Mouse (Mus musculus) forebrain, embryonic 13.5 days (tissue): Measurements from ENCODE around the gene Neu1. TPM values are rescaled to one million over a fixed set of nuclear protein-coding genes. Genes with fewer than 3 reads are reported as not detected.
"Not testable (repeated sequence)": the region's sequence is repeated elsewhere in the genome, so short reads cannot be mapped to it uniquely, and the experiment has no call there.

Experiments
- ATAC-seq: fragments of 200-750 bp; cut with Nextera tagmentation; 2 replicates; pipeline ENCODE4 v1.8.0; 2017
- H3K27ac ChIP-seq: fragments of 300-500 bp; sonication (generic); 2 replicates; pipeline ENCODE4 v1.5.1; 2015; ENCODE audit warnings: inconsistent platforms, mild to moderate bottlenecking, moderate library complexity
- H3K27me3 ChIP-seq: fragments of 300-500 bp; sonication (generic); 2 replicates; pipeline ENCODE4 v1.6.1; 2015; ENCODE audit warnings: mild to moderate bottlenecking, inconsistent platforms
- H3K36me3 ChIP-seq: fragments of 300-500 bp; sonication (generic); 2 replicates; pipeline ENCODE4 v1.6.1; 2015; ENCODE audit warnings: mild to moderate bottlenecking, inconsistent platforms; ENCODE audit not compliant: poor library complexity, severe bottlenecking
- H3K4me1 ChIP-seq: fragments of 300-500 bp; sonication (generic); 2 replicates; pipeline ENCODE4 v1.6.1; 2015; ENCODE audit warnings: inconsistent platforms
- H3K4me2 ChIP-seq: fragments of 300-500 bp; sonication (generic); 2 replicates; pipeline ENCODE4 v1.6.1; 2015; ENCODE audit warnings: inconsistent platforms, mild to moderate bottlenecking, moderate library complexity
- H3K4me3 ChIP-seq: fragments of 300-500 bp; sonication (generic); 2 replicates; pipeline ENCODE4 v1.5.1; 2015; ENCODE audit warnings: mild to moderate bottlenecking, inconsistent platforms
- H3K9ac ChIP-seq: fragments of 300-500 bp; sonication (generic); 2 replicates; pipeline ENCODE4 v1.6.1; 2015; ENCODE audit warnings: mild to moderate bottlenecking, inconsistent platforms
- H3K9me3 ChIP-seq: fragments of 300-500 bp; sonication (generic); replicated peaks from 2 replicates; pipeline ENCODE4 v1.6.1; 2016; ENCODE audit warnings: inconsistent platforms
- WGBS: fragments of 180-500 bp; shearing (Covaris S2); methylation state at CpG from one replicate; pipeline ENCODE4 v1.1.7; 2015; 5-methylcytosine and 5-hydroxymethylcytosine counted together
- polyA plus RNA-seq: library from polyadenylated mRNA; unstranded; fragments of >200 nt; fragmentation: Nextera tagmentation; extraction: Ambion mirVana; gene quantifications from 2 replicates; pipeline ENCODE4 v1.2.1, GENCODE M21; 2015

Gene Neu1
- polyA plus RNA-seq, 1 experiment from 2014 or later = 18.7 TPM

DNA sequence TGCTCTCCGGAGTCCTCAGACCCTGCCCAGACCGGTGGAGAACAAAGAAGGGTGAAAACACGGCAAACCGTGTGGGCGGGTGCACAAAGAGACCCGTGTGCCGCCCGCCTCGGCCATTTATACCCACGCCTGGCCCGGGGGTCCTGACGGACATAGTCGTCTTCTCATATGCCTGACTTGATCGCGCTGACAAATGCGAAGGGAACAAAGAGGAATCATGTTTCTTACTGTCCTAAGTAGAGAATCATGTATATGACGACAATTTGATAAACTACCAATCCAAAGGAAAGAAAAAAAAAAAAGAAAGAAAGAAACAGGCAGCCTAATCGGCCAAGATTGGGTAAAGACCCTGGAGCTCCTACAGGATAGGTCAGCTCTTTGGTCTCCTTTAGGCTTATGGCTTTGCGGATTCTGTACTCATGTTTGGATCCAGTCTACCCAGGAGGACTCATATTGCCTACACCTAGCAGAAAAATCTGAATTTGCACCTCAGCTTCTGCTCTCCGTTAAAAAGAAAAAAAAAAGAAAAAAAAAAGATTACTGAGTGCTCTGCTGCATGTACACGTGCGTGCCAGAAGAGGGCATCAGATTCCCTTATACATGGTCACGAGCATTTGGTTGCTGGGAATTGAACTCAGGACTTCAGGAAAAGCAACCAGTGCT, 21.5 kb downstream of the Neu1 start:
- peaks cover 27% of the 10 kb centered on the region for H3K36me3 ChIP-seq
- ATAC-seq = peak; percentile 88
- under 1% methylated on average over 23 of the region's 23 CpGs for WGBS
- H3K4me1 ChIP-seq = peaks cover 20% of the 10 kb centered on the region
- peak overlapping the region; percentile 100 for H3K9ac ChIP-seq
- no peaks in the 10 kb centered on the region for H3K9me3 ChIP-seq
- peak overlapping the region; percentile 99 for H3K4me3 ChIP-seq
- H3K4me2 ChIP-seq = peak overlapping the region; percentile 96
- peaks cover 24% of the 10 kb centered on the region for H3K27me3 ChIP-seq
- H3K27ac ChIP-seq = peak overlapping the region; percentile 91

GRCm38 (mm10) chr17:34953258-34953657, 22.2 kb downstream of the Neu1 start:
- Histone ChIP-seq H3K27ac (no peak overlapping the region), H3K4me3 (peak overlapping the region; percentile 99), H3K4me2 (peak overlapping the region; percentile 96), H3K9ac (no peak overlapping the region), H3K4me1 (peaks cover 20% of the 10 kb centered on the region), H3K9me3 (no peaks in the 10 kb centered on the region), H3K36me3 (peaks cover 27% of the 10 kb centered on the region), H3K27me3 (peaks cover 24% of the 10 kb centered on the region)
- WGBS = 91% methylated on average over 3 of the region's 3 CpGs
- ATAC-seq = no peak

GRCm38 (mm10) chr17:34953904-34954303, 22.9 kb downstream of the Neu1 start:
- no peak overlapping the region for H3K4me3 ChIP-seq
- H3K9ac ChIP-seq = no peak overlapping the region
- 86% methylated on average over 4 of the region's 4 CpGs for WGBS
- H3K27me3 ChIP-seq = peaks cover 24% of the 10 kb centered on the region
- peaks cover 23% of the 10 kb centered on the region for H3K36me3 ChIP-seq
- H3K4me1 ChIP-seq = peaks cover 20% of the 10 kb centered on the region
- no peaks in the 10 kb centered on the region for H3K9me3 ChIP-seq
- no peak overlapping the region for H3K27ac ChIP-seq
- no peak overlapping the region for H3K4me2 ChIP-seq
- ATAC-seq = no peak

- Histone ChIP-seq H3K27me3 (peaks cover 24% of the 10 kb centered on the region), H3K4me1 (peaks cover 22% of the 10 kb centered on the region), H3K4me2 (no peak overlapping the region), H3K27ac (no peak overlapping the region), H3K36me3 (peaks cover 16% of the 10 kb centered on the region), H3K9ac (no peak overlapping the region), H3K9me3 (no peaks in the 10 kb centered on the region), H3K4me3 (no peak overlapping the region)
- no peak for ATAC-seq
- WGBS = 73% methylated on average over 4 of the region's 4 CpGs
Observed at GRCm38 (mm10) chr17:34954831-34955230, 23.8 kb downstream of the Neu1 start.

- Histone ChIP-seq H3K27me3 (peaks cover 28% of the 10 kb centered on the region), H3K27ac (no peak overlapping the region), H3K36me3 (peaks cover 5% of the 10 kb centered on the region), H3K4me2 (no peak overlapping the region), H3K4me1 (peaks cover 17% of the 10 kb centered on the region), H3K9me3 (no peaks in the 10 kb centered on the region), H3K9ac (no peak overlapping the region), H3K4me3 (no peak overlapping the region)
- ATAC-seq = no peak
- 84% methylated on average over 3 of the region's 3 CpGs for WGBS
Observed at GRCm38 (mm10) chr17:34955884-34956283, 24.8 kb downstream of the Neu1 start.

DNA sequence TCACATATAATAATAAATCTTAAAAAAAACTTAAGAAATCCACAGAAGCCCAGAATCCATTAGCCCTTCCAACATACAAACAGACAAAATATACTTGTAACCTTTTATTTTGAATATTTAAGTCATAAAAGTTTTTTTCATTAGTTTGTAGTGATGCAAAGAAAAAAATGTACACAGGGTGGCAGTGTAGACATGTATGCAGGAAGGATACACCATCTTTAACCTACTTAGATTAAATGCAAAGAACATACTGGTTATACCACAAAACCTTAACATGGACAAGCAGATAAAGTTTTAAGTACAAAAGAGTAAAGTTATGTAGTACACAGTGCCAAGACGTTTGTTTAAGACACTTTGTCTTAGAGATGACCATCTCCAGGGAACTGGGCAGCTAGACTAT, 25.3 kb downstream of the Neu1 start:
- no peak overlapping the region for H3K27ac ChIP-seq
- peaks cover 13% of the 10 kb centered on the region for H3K4me1 ChIP-seq
- H3K4me3 ChIP-seq = no peak overlapping the region
- H3K9me3 ChIP-seq = no peaks in the 10 kb centered on the region
- 43% methylated on average over 1 of the region's 1 CpGs for WGBS
- peaks cover 31% of the 10 kb centered on the region for H3K27me3 ChIP-seq
- no peak overlapping the region for H3K4me2 ChIP-seq
- no peak overlapping the region for H3K9ac ChIP-seq
- no peak for ATAC-seq
- H3K36me3 ChIP-seq = 0 out of 2 replicates have a peak, but pooled peaks cover under 1% of the 10 kb centered on the region

DNA sequence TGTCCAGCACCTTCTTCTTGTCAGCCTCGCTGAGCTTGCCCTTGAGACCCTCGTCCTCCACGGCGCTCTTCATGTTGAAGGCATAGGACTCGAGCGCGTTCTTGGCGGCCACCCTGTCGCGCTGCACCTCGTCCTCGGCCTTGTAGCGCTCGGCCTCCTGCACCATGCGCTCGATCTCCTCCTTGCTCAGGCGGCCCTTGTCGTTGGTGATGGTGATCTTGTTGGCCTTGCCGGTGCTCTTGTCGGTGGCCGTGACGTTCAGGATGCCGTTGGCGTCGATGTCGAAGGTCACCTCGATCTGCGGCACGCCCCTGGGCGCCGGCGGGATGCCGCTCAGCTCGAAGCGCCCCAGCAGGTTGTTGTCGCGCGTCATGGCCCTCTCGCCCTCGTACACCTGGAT, 26.2 kb downstream of the Neu1 start:
- H3K36me3 ChIP-seq, H3K4me2 ChIP-seq, H3K4me3 ChIP-seq, H3K9ac ChIP-seq, H3K27ac ChIP-seq, ATAC-seq, H3K9me3 ChIP-seq: not testable (repeated sequence)
- H3K27me3 ChIP-seq = peaks cover 38% of the 10 kb centered on the region
- 23% methylated on average over 34 of the region's 40 CpGs for WGBS
- peaks cover 12% of the 10 kb centered on the region for H3K4me1 ChIP-seq

- H3K4me3 ChIP-seq, ATAC-seq, H3K27ac ChIP-seq, H3K36me3 ChIP-seq, H3K9ac ChIP-seq, H3K4me2 ChIP-seq, H3K9me3 ChIP-seq: not testable (repeated sequence)
- H3K4me1 ChIP-seq = peaks cover 12% of the 10 kb centered on the region
- WGBS = 27% methylated on average over 22 of the region's 40 CpGs
- peaks cover 38% of the 10 kb centered on the region for H3K27me3 ChIP-seq
Observed at GRCm38 (mm10) chr17:34957966-34958365, 26.9 kb downstream of the Neu1 start.

GRCm38 (mm10) chr17:34958734-34959129, 27.7 kb downstream of the Neu1 start:
- not testable (repeated sequence) for H3K9me3 ChIP-seq, H3K27ac ChIP-seq, H3K9ac ChIP-seq, H3K36me3 ChIP-seq
- ATAC-seq = peak; percentile 37
- Histone ChIP-seq H3K4me1 (peaks cover 12% of the 10 kb centered on the region), H3K4me2 (peak overlapping the region; percentile 73), H3K4me3 (peak overlapping the region; percentile 43), H3K27me3 (peaks cover 38% of the 10 kb centered on the region)
- WGBS = 2% methylated on average over 35 of the region's 47 CpGs

- not testable (repeated sequence) for H3K36me3 ChIP-seq, H3K9me3 ChIP-seq
- Histone ChIP-seq H3K9ac (peak within 1 kb of the TSS; percentile 44), H3K4me2 (peak within 1 kb of the TSS; percentile 73), H3K4me3 (peak within 1 kb of the TSS; percentile 43), H3K4me1 (peaks cover 12% of the 10 kb centered on the region), H3K27me3 (peaks cover 40% of the 10 kb centered on the region), H3K27ac (peak within 1 kb of the TSS; percentile 52; the same call in 1 of the 2 replicates)
- WGBS = under 1% methylated on average over 31 of the region's 32 CpGs
- peak; percentile 96 for ATAC-seq
Observed at GRCm38 (mm10) chr17:34959130-34959778, 28.2 kb downstream of the Neu1 start, which contains the start of gene Hspa1b. Hspa1b (minus strand) TSS chr17:34959238.

DNA sequence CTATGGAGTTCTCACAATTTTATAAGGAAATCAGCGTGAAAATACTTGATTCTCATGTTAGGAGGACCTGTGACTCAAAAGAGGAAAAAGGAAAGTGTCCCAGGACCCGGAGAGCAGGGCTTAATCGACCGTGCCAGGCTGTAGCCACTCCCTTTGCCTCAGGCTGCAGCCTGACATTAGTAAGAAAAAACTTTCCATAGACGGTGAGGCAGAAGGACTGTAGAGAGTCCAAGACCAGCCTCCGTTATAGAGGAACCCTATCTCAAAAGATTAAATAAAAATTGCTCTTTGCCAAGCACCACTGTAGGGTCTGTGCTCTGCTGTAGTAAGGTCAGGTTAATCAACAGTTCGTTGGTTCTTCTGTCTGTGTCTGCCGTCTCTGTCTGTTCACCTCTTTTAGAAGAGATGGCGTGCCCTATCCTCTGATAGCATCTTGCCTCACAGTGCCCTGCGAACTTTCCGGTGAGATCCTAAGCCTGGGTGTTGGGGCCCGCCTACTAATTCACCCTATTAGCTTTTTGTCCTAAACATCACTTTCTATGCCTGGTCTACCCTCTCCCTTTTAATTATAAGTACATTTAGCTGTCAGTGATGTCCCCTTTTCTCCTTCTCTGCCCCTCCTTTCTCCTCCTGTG, 28.9 kb downstream of the Neu1 start:
- H3K4me1 ChIP-seq = peaks cover 12% of the 10 kb centered on the region
- WGBS = 10% methylated on average over 12 of the region's 12 CpGs
- ATAC-seq = no peak
- H3K27me3 ChIP-seq = peaks cover 36% of the 10 kb centered on the region
- H3K9me3 ChIP-seq = no peaks in the 10 kb centered on the region
- H3K27ac ChIP-seq = no peak overlapping the region; the same call in 1 of the 2 replicates
- H3K9ac ChIP-seq = peak overlapping the region; percentile 44; the same call in 1 of the 2 replicates
- no peaks in the 10 kb centered on the region for H3K36me3 ChIP-seq
- H3K4me3 ChIP-seq = peak overlapping the region; percentile 43
- peak overlapping the region; percentile 73 for H3K4me2 ChIP-seq
